Mouse (Mus musculus) left cerebral cortex, postnatal 10 days (tissue): Measurements from ENCODE around the gene Cep152. TPM values are rescaled to one million over a fixed set of nuclear protein-coding genes. Genes with fewer than 3 reads are reported as not detected.

Source experiments
- DNase-seq, 2 experiments: peaks; one replicate each; pipeline ENCODE4 v3.0.0; 2021 to 2022; ENCODE audit warnings: low spot score in 2 of 2, mixed read lengths in 1 of 2; ENCODE audit errors: extremely low spot score in 1 of 2
- intact Hi-C: fragments of 180-260 bp; cut with DNase I; formaldehyde crosslinking; loops from one replicate; pipeline ENCODE4 v1.15.1; 2025
- total RNA-seq, 2 experiments: library from RNA; stranded (reverse); gene quantifications; 2 replicates each; pipeline ENCODE4 v1.2.3; 2021

The Cep152 gene
- total RNA-seq, 2 experiments from 2014 or later = 1.8 to 2.0 TPM

DNA sequence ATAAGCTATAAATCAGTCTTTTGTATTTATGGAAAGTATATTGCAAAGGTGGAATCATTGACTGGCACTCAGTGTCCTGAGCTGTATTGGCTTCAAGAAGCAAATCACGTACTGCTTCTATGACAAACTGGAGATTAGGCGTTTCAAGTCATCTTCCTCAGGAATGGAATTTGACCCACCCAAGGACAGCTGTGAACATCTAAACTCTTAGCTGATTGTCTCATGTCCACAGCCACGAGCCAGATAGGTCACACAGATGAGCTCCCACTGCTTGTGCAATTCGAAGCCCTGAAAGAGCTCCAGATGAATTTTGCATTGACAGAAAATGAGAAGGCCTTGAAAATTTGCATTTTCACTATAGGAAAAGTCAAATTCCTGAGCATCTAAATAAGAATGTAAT lies 47.2 kb downstream of the Cep152 start:
- no peak for DNase-seq
- intact Hi-C loops = no loop called here

DNA sequence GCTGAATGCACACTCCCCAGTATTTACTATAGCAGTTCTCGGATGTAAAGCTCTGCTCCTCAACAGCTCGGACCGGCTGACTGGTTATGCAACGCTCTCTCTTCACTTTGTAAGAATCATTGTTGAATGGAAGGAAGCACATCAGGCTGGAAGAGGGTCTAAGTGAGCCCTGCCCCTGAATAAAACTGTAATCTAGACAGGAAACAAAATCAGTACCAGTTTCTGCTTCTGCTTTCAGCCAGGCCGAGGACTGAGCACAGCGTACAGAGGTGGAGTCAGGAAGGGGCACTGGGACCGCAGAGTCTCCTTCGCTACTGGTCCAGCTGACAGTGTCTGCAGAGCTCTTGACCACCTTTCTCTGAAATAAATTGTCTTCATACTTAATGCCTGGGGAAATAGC lies 48.4 kb downstream of the Cep152 start:
- intact Hi-C loops = no loop called here

DNA sequence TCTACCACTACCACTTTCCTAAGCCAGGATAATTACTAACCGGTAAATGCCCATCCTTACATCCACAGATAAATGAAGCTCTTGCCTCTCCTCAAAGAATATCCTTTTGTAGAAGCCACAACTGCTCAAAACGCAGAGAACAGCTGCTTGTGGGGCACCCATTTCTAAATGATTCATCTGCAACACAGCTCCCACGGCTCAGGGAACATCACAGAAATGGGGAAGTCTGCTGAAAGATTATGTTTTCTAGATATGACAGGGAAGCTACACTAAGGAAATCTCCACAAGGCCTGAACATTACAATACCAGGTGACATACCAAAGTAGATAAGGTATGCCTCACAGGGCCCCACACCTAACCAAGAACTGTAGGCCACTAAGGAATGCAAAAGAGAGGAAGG lies 49.1 kb downstream of the Cep152 start:
- intact Hi-C loops = no loop called here
- DNase-seq = no peak

More for the DNA sequence above, 48.4 kb downstream of the Cep152 start:
- DNase-seq = no peak

DNA sequence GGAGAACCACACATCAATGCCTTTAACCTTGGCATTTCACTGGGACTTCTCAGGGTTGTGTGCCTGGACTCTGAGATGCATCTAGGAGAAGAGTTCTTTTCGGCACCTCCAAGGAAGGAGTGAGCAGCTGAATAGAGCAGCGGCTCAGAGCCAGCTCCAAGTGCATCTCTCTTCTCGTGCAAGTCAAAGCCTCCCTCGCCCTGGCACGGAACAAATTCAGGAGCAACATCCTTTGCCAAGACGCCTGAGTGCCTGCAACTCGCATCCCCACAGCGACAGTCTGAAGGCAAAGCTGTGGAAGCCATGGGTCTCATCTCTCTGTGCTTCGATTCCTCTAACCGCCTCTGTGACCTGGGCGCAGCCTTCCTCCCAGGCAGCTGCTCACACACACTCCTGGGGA lies 61.0 kb downstream of the Cep152 start:
- DNase-seq = no peak

DNA sequence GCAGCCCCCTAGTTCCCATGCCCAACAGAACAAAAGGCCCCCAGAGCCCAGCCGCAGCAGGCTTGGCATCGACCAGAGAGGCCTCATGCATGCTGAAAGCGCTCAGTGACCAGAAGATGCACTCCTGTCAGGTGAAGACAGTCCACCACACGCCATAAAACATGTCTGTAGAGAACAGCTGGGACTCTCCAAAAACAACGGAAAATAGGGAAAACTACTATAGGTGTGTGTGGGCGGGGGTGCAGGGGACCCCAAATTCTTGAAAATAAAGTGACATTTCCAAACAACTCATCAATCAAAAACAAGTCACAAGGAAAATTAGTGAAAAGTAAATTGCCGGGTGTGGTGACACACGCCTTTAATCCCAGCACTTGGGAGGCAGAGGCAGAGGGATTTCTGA lies 62.5 kb downstream of the Cep152 start:
- intact Hi-C loops = no loop called here
- DNase-seq = no peak

More for the DNA sequence above, 61.0 kb downstream of the Cep152 start:
- intact Hi-C loops = no loop called here

DNA sequence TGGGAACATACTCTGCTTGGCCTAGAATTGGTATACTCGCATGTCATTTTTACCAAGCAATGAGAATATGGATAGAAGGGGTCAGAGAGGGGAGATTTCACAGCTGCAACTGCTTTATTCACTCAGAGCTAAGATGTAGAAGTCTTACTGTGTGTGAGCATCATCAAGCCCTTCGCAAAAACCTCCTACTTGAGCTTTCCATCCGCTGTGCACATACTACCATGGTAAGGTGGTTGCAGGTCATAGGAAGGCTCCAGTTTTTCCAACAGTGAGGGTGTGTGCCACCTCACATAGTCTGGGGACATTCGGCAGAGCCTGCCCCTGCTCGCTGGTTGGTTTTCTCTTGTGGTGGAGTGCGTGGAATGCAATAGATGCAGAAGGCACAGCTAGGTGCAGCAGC lies 64.9 kb downstream of the Cep152 start:
- intact Hi-C loops = no loop called here
- DNase-seq = no peak

DNA sequence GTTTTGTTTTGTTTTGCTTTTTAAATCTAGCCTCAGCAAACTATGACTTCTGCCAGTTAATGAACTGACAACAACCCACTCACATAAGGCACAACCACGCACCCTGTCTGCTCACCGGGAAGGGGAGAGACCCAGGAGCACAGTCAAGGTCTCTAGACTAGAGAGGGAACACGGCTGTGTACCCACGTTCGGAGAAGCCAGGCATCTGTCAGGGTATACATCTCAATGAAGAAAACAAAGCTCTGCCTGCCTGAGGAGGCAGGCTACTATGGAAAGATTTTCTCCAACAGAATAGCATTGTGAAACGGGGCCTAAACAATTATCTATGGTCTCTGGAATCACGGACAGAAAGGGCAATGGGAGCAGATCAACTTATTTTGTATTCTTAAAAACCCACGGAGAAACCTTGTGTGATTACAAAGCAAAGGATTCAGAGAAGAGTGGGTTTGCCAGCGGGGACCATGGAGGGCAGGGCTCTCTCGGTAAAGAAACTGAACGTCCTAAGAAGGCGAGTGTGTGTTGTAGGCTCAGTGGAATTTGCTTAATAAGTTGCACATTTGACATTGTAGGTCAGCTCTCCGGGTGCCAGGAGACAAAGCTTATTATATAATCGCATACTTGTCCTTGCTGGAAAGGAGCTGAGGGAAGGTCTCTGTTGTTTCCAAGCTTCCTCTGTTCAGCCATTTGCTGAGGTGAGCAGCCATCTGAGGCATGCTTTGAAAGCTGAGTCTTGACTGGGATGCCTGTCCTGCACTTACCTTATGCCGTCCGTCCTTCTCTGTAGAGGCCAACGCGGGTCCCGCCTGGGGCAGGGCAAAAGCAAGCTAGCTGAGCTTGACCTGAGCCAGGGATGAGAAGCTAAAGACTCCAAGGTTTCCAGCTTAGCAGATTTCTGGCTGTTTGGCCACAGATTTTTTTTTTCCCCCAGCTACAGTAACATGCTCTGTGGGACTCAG lies 66.0 kb downstream of the Cep152 start:
- intact Hi-C loops = no loop called here
- DNase-seq = no peak

DNA sequence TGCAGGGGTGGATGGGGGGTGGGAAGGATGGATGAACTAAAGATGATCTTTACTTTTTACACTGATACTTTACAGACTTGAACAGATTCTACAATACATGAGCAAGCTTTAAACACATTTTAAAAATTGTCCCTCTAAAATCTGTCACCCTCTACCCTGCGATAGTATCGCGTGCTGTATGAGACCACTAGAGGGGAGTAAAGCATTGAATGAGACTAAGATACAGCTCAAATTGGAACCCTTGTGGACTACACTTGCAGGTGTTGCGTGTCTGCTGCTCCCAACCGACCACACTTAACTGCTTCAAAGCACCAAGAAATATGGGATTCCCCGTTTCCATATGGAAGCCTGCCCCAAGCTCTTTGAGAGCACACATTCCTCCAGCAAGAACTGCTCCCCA lies 69.1 kb downstream of the Cep152 start:
- intact Hi-C loops = no loop called here
- no peak for DNase-seq

DNA sequence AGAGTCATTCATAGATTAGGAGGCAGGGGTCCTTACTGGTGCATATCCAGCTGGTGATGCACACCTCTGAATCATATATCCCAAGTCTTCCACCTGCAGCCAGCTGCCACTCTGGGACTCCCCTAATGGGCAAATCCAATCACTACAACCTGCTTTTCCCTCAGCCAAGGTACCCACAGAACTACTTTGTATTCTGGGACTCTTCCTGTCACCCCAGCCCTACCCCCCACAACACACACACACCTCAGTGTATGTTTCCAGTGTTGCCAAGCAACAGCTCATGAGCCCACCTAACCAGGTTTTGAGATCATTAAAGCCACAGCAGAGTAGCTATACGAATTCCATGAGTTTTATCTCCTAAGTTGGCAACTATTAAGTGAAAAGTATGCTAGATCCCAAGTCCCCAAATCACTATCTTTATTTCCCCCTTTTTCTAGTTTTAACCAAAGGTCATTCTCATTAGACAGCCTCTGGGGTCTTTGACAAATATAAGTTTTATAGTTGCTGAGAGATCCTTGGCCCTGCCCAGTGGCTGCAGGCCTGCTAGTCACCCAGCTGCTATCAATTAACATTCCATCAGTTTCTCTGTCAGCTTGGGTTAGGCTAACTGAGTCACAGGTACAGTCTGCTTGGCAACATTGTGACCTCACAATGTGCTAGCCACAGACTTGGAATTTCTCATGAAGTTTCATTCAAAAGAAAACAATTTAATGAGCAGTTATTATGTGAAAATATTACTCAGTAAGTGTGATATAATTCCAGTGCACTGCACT lies 75.9 kb downstream of the Cep152 start:
- no peak for DNase-seq
- intact Hi-C loops = no loop called here

DNA sequence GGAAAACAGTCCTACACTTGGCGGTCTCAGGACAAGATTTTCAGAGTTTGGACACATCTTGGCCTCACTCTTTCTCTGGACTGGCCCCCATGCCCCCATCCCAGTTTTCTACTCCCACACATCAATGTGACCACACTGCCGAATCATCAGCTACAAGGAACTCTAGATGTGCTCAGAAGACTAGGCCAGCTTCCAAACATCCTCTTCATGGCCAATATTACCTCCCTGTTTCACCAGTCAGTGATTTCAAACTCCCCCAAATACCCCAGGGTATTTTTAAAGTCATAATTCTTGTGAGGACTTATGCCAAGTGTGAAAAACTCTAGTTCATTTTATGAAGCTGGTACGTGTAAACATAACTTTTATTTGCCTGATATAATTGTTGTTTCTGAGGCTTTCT lies 79.9 kb downstream of the Cep152 start:
- no peak for DNase-seq
- intact Hi-C loops = no loop called here

DNA sequence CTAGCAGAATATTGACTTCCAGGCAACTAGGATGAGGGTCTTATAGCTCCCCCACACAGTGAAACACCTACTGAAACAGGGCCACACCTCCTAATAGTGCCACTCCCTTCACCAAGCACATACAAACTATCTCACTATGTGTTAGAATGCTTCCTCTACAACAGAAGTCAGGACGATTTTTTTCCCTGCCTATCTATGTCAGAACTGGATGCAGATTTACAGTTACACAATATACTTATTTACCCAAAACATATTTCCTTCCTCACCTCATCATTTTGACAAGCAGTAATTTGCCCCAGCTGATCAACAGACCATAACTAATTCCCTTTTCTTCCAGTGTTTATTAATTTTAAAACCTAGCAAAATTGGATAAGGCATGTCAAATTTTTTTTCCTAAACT lies 81.3 kb downstream of the Cep152 start:
- intact Hi-C loops = no loop called here
- no peak for DNase-seq

DNA sequence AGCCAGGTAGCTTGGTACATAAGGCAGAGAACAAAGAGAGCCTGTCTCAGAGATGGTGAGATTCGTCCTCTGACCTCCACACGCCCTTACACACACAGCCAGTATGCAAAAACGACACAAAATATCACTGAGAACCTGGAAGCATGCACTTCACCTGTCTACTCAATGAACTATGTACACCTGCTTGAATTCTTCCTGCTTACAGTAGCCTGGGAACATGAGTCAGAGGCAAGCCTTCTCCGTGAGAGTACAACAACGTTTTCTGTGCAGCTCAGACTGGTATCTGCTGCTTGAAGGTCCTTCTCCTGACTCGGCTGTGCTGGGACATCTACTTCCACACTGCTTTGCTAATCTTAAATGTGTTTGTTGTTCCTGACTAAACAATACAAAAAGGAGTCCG lies 83.5 kb downstream of the Cep152 start:
- no peak for DNase-seq
- intact Hi-C loops = no loop called here

DNA sequence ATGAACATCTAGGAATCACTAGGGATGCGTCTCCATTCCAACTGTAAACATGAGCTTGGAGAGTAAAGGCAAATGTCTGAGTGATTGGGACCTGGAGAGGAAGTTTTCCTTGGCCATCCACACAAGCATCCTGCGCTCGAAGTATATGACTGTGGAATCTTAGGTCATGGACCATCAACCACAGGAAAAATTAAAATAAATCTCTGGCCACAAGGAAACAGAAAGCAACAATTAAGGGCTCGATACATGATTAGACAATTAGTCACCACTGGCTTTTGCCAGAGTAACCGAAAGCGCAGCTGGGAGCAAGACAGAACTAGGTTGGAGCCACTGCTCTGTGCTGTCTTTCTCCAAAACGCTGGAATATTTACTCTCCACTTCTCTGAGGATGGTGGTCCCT lies 84.3 kb downstream of the Cep152 start:
- DNase-seq = no peak
- intact Hi-C loops = no loop called here

DNA sequence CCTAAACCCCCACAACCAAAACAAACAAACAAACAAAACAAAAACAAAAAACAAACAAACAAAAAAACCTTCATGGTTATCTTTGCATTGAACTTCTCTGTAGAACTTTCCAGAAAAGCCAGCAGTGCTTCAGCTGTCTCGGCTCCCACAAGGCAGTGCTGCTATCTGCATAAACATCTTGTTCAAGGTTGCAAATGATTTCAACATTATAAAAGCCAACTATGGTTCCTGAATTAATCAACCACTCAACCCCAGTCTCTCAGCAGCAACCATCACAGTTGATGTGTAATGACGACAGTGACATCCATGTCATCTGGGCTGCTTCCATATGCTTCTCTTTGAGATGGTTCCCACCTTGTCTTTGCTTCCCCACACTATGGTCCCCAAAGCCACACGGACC lies 85.3 kb downstream of the Cep152 start:
- intact Hi-C loops = no loop called here
- DNase-seq = no peak

DNA sequence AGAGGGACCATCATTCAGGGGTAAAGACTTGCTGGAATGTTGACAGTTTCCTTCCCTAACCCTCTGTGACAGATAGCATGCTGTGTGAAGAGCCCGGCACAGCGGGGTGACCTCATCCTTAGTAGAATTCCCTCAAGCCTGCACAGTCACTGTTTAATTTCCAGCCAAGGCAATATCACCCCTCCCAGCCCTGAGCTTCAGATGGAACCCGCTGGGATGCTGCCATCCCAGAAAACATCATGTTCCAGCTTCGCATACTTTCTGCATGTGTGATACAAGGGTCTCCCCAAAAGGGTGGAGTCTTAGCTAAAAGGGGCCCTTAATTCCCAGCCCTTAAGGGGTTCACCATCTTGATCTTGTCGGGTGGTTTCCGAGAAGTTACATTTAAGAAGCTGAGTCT lies 94.2 kb downstream of the Cep152 start:
- DNase-seq = no peak
- intact Hi-C loops = no loop called here

DNA sequence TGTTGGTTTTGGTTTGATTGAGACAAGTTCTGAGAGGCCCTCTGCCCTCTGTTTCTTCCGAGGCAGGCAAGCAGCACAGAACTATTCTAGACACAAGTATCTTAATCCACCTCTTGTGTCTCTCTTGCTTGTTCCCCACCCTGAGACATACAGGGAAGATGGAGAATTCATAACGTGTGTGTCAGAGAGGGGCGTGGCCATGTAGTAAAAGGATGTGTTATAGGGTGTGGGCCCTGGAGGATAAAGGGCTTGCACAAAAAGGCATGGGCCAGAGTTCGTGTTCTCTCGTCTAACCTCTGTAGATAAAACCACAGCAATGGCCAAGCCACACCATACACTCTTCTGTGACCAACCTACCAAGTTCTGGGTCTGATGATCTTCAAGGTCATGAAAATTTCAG lies 98.3 kb downstream of the Cep152 start:
- intact Hi-C loops = no loop called here
- DNase-seq = no peak

DNA sequence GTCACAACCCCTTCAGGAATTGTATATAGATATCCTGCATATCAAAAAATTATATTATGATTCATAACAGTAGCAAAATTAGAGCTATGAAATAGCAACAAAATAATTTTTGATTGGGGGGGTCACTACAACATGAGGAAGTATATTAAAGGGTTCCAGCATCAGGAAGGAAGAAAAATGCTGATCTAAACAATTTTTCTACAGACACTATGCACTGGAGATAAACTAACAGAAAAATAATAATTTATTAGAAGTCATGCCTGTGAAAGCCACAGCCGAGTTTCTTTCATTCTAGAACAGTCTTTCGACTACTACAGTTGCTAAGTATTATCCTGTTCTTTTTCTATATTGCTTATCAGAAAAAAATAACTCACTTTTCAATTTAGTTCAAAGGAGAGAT lies 99.4 kb downstream of the Cep152 start:
- DNase-seq = no peak
- intact Hi-C loops = no loop called here

DNA sequence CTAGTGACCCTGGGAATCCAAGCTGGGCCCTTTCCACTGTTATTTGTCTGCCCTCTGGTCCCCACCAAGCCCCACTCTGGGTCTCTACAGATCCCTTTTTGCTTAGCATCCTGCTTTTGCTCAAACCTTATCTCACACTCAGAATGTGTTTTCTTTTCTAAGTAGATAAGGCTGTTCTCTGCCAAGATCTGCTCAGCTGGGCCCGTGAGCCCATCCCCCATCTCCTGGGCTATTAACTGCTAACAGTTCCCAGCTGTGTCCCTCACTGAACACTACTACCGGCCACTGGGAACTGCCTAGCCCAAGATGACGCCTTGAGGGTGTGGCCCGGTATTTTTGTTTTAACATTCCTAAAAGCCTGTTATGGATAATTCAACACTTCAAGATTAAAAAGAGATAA lies 108.3 kb downstream of the Cep152 start:
- DNase-seq = no peak
- intact Hi-C loops = no loop called here

DNA sequence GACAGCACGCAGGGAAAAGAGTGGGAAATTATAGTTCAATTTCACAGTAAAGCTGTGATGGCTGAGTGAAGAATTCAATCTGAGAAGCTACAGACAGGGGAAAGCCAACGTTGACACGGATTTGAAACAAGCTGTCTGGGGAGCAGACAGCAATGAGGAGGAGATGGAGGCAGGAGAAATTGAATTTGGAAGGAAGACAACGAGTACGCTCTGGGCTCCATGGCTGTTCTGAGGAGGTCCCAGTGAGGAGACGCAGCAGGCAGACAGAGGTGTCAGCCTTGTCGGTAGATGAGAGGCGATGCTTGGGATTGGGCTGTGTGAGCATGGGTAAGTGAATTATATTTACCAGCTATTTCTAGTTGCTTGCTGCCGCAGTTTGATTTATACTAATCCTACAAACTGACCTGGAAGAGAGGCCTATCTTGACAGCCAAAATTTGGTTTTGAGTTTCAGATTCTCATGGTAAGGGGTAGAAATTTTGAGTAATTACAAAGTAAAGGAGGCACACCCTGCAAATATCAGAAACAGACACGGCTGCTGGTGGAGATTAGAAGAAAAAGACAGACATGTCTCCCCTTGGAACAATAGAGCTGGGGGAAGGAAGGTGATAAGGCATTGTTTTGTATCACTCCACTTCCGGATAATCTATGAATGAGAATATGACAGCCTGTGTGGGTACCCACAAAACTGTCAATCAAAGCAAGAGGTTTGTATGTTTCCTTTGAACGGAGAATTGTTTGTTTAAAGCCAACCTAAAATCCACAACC lies 109.4 kb downstream of the Cep152 start:
- intact Hi-C loops = no loop called here
- DNase-seq = no peak
